Mouse (Mus musculus): ENCODE measurements at regions not wholly inside any gene's neighbourhood (a gene's known extent, or its start where the extent isn't known, plus 50 kb on each side); places are given as distances from the start of the nearest gene placed in this dataset.
"Not testable (repeated sequence)": the region's sequence is repeated elsewhere in the genome, so short reads cannot be mapped to it uniquely, and the experiment has no call there.

GRCm38 (mm10) chr12:48387724-48388123, 994.7 kb upstream of the Foxg1 start:
- DNase-seq (ENCODE audit: low spot score in 2 of 2), result no peak

GRCm38 (mm10) chr12:48388192-48388812, 994.2 kb upstream of the Foxg1 start:
- DNase-seq (ENCODE audit: low spot score in 2 of 2), result no peak

- DNase-seq (ENCODE audit: low spot score in 2 of 2), result no peak
Observed at GRCm38 (mm10) chr12:48391008-48391407, 991.5 kb upstream of the Foxg1 start.

- no peak for DNase-seq (ENCODE audit: low spot score in 2 of 2)
Observed at GRCm38 (mm10) chr12:48439333-48440046, 943.0 kb upstream of the Foxg1 start.

GRCm38 (mm10) chr12:48448719-48449118, 933.7 kb upstream of the Foxg1 start:
- DNase-seq (ENCODE audit: low spot score in 2 of 2), result not testable (repeated sequence)

- no peak for DNase-seq (ENCODE audit: low spot score in 2 of 2)
Observed at GRCm38 (mm10) chr12:48462392-48462791, 920.1 kb upstream of the Foxg1 start.

- no peak for DNase-seq (ENCODE audit: low spot score in 2 of 2)
Observed at GRCm38 (mm10) chr12:48500735-48501134, 881.7 kb upstream of the Foxg1 start.

- no peak for DNase-seq (ENCODE audit: low spot score in 2 of 2)
Observed at GRCm38 (mm10) chr12:48511594-48511993, 870.9 kb upstream of the Foxg1 start.

- no peak for DNase-seq (ENCODE audit: low spot score in 2 of 2)
Observed at GRCm38 (mm10) chr12:48512259-48512658, 870.2 kb upstream of the Foxg1 start.

- no peak for DNase-seq (ENCODE audit: low spot score in 2 of 2)
Observed at GRCm38 (mm10) chr12:48521996-48522395, 860.5 kb upstream of the Foxg1 start.

- peak; percentile 5 for DNase-seq (ENCODE audit: low spot score in 2 of 2)
Observed at GRCm38 (mm10) chr12:48559690-48560089, 822.8 kb upstream of the Foxg1 start.

GRCm38 (mm10) chr12:48604401-48605197, 777.9 kb upstream of the Foxg1 start:
- DNase-seq (ENCODE audit: low spot score in 2 of 2), result no peak

GRCm38 (mm10) chr12:48605423-48605822, 777.0 kb upstream of the Foxg1 start:
- no peak for DNase-seq (ENCODE audit: low spot score in 2 of 2)

- no peak for DNase-seq (ENCODE audit: low spot score in 2 of 2)
Observed at GRCm38 (mm10) chr12:48609391-48609790, 773.1 kb upstream of the Foxg1 start.

- DNase-seq (ENCODE audit: low spot score in 2 of 2), result no peak
Observed at GRCm38 (mm10) chr12:48612066-48612465, 770.4 kb upstream of the Foxg1 start.

- no peak for DNase-seq (ENCODE audit: low spot score in 2 of 2)
Observed at GRCm38 (mm10) chr12:48616337-48616736, 766.1 kb upstream of the Foxg1 start.

GRCm38 (mm10) chr12:48633559-48633958, 748.9 kb upstream of the Foxg1 start:
- DNase-seq (ENCODE audit: low spot score in 2 of 2), result no peak

- DNase-seq (ENCODE audit: low spot score in 2 of 2), result no peak
Observed at GRCm38 (mm10) chr12:48634671-48635241, 747.7 kb upstream of the Foxg1 start.

GRCm38 (mm10) chr12:48641974-48642373, 740.5 kb upstream of the Foxg1 start:
- no peak for DNase-seq (ENCODE audit: low spot score in 2 of 2)

GRCm38 (mm10) chr12:48645135-48645534, 737.3 kb upstream of the Foxg1 start:
- no peak for DNase-seq (ENCODE audit: low spot score in 2 of 2)

GRCm38 (mm10) chr12:48645910-48646309, 736.5 kb upstream of the Foxg1 start:
- no peak for DNase-seq (ENCODE audit: low spot score in 2 of 2)

- no peak for DNase-seq (ENCODE audit: low spot score in 2 of 2)
Observed at GRCm38 (mm10) chr12:48675176-48675575, 707.3 kb upstream of the Foxg1 start.

Measured in frontal cortex, postnatal 10 days (tissue).